Mouse (Mus musculus): ENCODE results near the gene Fsd2.

DNA sequence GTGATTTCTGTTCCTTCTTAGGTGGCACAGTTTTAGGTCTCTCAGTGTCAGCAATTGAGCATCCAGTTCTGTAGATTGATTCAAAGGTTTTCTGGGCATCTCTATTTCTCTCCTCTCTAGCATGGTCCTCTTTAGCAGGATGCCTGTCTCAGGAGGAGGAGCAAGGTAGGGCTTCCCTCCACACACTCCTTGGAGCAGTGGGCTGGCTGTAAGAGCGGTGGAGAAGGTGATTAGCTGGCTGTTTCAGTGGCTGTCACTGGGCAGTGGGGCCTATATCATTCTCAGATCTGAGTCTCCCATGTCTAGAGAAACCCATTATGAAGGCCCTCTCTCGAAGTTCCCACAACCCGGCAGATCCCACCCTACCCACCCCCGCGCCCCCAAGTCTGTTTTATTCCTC, 652 bp upstream of the Fsd2 start:
- TF ChIP-seq CTCF (IDR thresholded peaks at IDR 0.05) = no peak
- no peak for TF ChIP-seq POLR2A (IDR thresholded peaks at IDR 0.05; ENCODE audit: insufficient read depth, low read depth, low read length)

Data from heart, adult 2 months (tissue).